Mouse (Mus musculus): Measurements from ENCODE around the gene Vps53. TPM values are rescaled to one million over a fixed set of nuclear protein-coding genes. Genes with fewer than 3 reads are reported as not detected.

The Vps53 gene
- polyA plus RNA-seq, 1 experiment from 2014 or later, result 53.0 TPM

DNA sequence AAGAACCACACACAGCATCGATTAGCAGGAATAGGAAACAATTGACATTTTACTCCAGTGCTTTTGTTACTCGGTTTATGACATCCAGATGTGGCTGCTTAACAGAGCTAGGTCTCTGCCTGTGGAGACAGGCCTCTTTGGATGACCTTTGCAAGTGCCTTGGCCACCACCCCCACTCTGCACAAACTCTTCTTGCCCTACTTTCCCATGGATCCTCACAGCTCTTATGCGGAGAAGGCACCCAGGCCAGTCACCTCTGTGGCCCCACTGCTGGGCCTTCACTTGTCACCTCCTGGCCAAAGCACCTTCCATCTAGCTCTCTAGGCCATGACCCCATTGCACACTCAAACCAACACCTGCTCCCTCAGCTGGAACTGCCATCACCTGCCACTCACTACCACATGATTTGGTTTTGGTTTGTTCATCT lies 95.5 kb downstream of the Vps53 start:
- ATAC-seq (no peak), DNase-seq (ENCODE audit: low read depth, low spot score) (no peak)
- TF ChIP-seq CTCF (IDR thresholded peaks at IDR 0.05), result no peak
- no peaks in the 10 kb centered on the region for H3K27me3 ChIP-seq
- in situ Hi-C loops (cut with MboI; ENCODE audit: low pct_unique_long_range_greater_than_20kb), result loop anchor here (10.0 kb wide), 1 partner anchor 321 kb away; the partner anchor contains the start of gene Timm22
- POLR2A ChIA-PET, result no interaction called here
- CTCF ChIA-PET, result no interaction called here

GRCm38 (mm10) chr11:76081048-76081640 lies 98.3 kb downstream of the Vps53 start:
- ATAC-seq (no peak), DNase-seq (ENCODE audit: low read depth, low spot score) (no peak)
- no peak for TF ChIP-seq CTCF (IDR thresholded peaks at IDR 0.05)
- no peaks in the 10 kb centered on the region for H3K27me3 ChIP-seq
- in situ Hi-C loops (cut with MboI; ENCODE audit: low pct_unique_long_range_greater_than_20kb), result loop anchor here (10.0 kb wide), 1 partner anchor 324 kb away; the partner anchor contains the start of gene Timm22
- ChIA-PET CTCF (interaction anchor here (0.6 to 1.1 kb wide), 3 partner anchors 18 to 29 kb away, joined by 3 read pairs; no protein-coding TSS in a partner anchor), POLR2A (no interaction called here)

GRCm38 (mm10) chr11:76080293-76080692 lies 99.2 kb downstream of the Vps53 start:
- TF ChIP-seq CTCF (IDR thresholded peaks at IDR 0.05), result no peak
- no peaks in the 10 kb centered on the region for H3K27me3 ChIP-seq
- POLR2A ChIA-PET, result no interaction called here
- DNase-seq (ENCODE audit: low read depth, low spot score), result no peak
- ATAC-seq, result no peak
- CTCF ChIA-PET, result no interaction called here
- in situ Hi-C loops (cut with MboI; ENCODE audit: low pct_unique_long_range_greater_than_20kb), result loop anchor here (10.0 kb wide), 1 partner anchor 325 kb away; the partner anchor contains the start of gene Timm22

DNA sequence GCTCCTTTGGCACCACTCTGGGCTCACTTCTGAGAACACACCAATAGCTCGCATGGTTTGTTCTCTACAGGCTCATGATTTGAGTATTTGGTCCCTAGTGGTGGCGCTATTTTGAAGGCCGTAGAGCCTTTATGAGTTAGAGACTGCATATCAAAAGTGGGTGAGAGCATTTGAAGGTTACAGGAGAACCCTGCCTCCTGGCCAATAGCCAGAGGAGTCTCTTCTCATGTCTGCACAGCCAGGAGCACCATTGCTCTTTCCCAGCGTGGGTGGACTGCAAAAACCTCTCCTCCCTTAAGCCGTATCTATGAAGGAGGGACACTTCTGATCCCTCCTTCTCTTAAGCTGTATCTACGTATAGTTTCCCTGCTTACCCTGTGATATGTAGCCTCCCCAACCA lies 102.1 kb downstream of the Vps53 start:
- in situ Hi-C loops (cut with MboI; ENCODE audit: low pct_unique_long_range_greater_than_20kb), result no loop called here
- ChIA-PET POLR2A (no interaction called here), CTCF (no interaction called here)

GRCm38 (mm10) chr11:76074296-76075093 lies 105.0 kb downstream of the Vps53 start:
- no peaks in the 10 kb centered on the region for H3K27me3 ChIP-seq
- no peak for ATAC-seq
- no peak for DNase-seq (ENCODE audit: low read depth, low spot score)
- ChIA-PET POLR2A (interaction anchor here (1.0 kb wide), 1 partner anchor 14 kb away, joined by 3 read pairs; no protein-coding TSS in a partner anchor), CTCF (interaction anchor here (0.9 to 2.3 kb wide), 5 partner anchors 11 to 108 kb away, joined by 3 to 6 read pairs (median 5); no protein-coding TSS in a partner anchor)
- TF ChIP-seq CTCF (IDR thresholded peaks at IDR 0.05), result no peak
- in situ Hi-C loops (cut with MboI; ENCODE audit: low pct_unique_long_range_greater_than_20kb), result no loop called here

More for the DNA sequence above, 102.1 kb downstream of the Vps53 start:
- H3K27me3 ChIP-seq, result no peaks in the 10 kb centered on the region
- ATAC-seq (no peak), DNase-seq (ENCODE audit: low read depth, low spot score) (no peak)
- TF ChIP-seq CTCF (IDR thresholded peaks at IDR 0.05), result no peak

GRCm38 (mm10) chr11:76069816-76070215 lies 109.6 kb downstream of the Vps53 start:
- ChIA-PET POLR2A (interaction anchor here (0.7 kb wide), 1 partner anchor 11 kb away, joined by 3 read pairs; no protein-coding TSS in a partner anchor), CTCF (interaction anchor here (0.9 kb wide), 1 partner anchor 16 kb away, joined by 6 read pairs; no protein-coding TSS in a partner anchor)
- H3K27me3 ChIP-seq, result no peaks in the 10 kb centered on the region
- in situ Hi-C loops (cut with MboI; ENCODE audit: low pct_unique_long_range_greater_than_20kb), result no loop called here
- ATAC-seq (no peak), DNase-seq (ENCODE audit: low read depth, low spot score) (no peak)
- no peak for TF ChIP-seq CTCF (IDR thresholded peaks at IDR 0.05)

GRCm38 (mm10) chr11:76066563-76067156 lies 112.8 kb downstream of the Vps53 start:
- DNase-seq (ENCODE audit: low read depth, low spot score), result no peak
- ATAC-seq, result no peak
- ChIA-PET CTCF (no interaction called here), POLR2A (no interaction called here)
- no peaks in the 10 kb centered on the region for H3K27me3 ChIP-seq
- in situ Hi-C loops (cut with MboI; ENCODE audit: low pct_unique_long_range_greater_than_20kb), result no loop called here
- no peak for TF ChIP-seq CTCF (IDR thresholded peaks at IDR 0.05)

DNA sequence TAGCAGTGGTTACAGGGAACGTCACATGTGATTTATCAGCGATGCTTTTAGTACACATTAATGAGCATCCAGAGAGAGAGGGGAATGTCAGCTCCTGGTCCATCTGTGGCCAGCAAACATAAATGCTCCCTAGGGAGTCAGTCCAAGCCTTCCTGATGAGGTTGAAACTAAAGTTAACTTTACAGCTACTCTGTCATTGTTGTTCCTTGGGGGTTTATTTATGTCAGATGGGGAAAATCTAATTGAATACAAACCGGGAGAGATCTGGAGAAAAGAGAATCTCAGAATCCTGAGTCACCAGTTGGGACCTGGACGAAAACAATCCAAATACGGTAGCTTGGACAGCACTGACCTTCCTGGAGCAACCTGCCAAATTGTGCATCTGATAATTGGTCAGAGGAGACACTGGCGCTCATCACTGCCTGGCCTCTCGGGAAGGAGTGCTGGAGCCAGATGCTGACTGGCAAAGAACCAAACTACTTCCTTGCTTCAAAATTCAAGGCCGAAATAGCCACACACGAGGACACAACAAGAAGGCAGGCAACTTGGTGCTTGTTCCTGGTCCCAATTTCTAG lies 113.8 kb downstream of the Vps53 start:
- DNase-seq (ENCODE audit: low read depth, low spot score), result no peak
- no peaks in the 10 kb centered on the region for H3K27me3 ChIP-seq
- no peak for ATAC-seq
- in situ Hi-C loops (cut with MboI; ENCODE audit: low pct_unique_long_range_greater_than_20kb), result no loop called here
- ChIA-PET CTCF (no interaction called here), POLR2A (no interaction called here)
- TF ChIP-seq CTCF (IDR thresholded peaks at IDR 0.05), result no peak

DNA sequence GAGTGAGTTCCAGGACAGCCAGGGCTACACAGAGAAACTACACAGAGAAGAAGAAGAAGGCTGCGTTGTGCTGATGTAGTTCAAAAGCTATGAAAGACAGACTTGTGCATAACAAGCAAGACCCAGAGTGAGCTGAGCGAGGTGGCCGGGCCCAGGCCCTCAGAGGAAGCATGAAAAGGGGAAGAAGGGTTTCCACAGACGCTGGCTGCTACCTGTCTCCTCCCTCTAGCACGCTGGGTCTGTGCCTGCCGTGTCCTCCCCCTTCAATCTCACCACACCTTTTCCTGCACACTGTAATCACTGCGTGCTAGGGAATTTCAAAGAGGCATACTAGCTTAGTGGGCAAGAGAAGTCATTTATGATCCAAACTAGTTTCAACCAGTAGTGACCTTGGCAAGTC lies 115.0 kb downstream of the Vps53 start:
- CTCF ChIA-PET, result interaction anchor here (1.1 kb wide), 1 partner anchor 152 kb away, joined by 3 read pairs; no protein-coding TSS in a partner anchor
- DNase-seq (ENCODE audit: low read depth, low spot score) (no peak), ATAC-seq (no peak)
- POLR2A ChIA-PET, result interaction anchor here (0.6 kb wide), 1 partner anchor 44 kb away, joined by 3 read pairs; no protein-coding TSS in a partner anchor
- in situ Hi-C loops (cut with MboI; ENCODE audit: low pct_unique_long_range_greater_than_20kb), result no loop called here
- TF ChIP-seq CTCF (IDR thresholded peaks at IDR 0.05), result no peak
- H3K27me3 ChIP-seq, result no peaks in the 10 kb centered on the region

GRCm38 (mm10) chr11:76060906-76061305 lies 118.5 kb downstream of the Vps53 start:
- in situ Hi-C loops (cut with MboI; ENCODE audit: low pct_unique_long_range_greater_than_20kb), result no loop called here
- ATAC-seq, result no peak
- ChIA-PET POLR2A (interaction anchor here (1.3 kb wide), 1 partner anchor 14 kb away, joined by 3 read pairs; no protein-coding TSS in a partner anchor), CTCF (no interaction called here)
- no peaks in the 10 kb centered on the region for H3K27me3 ChIP-seq
- TF ChIP-seq CTCF (IDR thresholded peaks at IDR 0.05), result no peak
- no peak for DNase-seq (ENCODE audit: low read depth, low spot score)
